Mouse (Mus musculus): ENCODE data around the gene Hoxb6. TPM values are rescaled to one million over a fixed set of nuclear protein-coding genes. Genes with fewer than 3 reads are reported as not detected.
A peak's percentile ranks its signal among the peaks of the same experiment; 100 is the strongest.

Hoxb6 gene
- total RNA-seq, 2 experiments from 2014 or later, result not detected

DNA sequence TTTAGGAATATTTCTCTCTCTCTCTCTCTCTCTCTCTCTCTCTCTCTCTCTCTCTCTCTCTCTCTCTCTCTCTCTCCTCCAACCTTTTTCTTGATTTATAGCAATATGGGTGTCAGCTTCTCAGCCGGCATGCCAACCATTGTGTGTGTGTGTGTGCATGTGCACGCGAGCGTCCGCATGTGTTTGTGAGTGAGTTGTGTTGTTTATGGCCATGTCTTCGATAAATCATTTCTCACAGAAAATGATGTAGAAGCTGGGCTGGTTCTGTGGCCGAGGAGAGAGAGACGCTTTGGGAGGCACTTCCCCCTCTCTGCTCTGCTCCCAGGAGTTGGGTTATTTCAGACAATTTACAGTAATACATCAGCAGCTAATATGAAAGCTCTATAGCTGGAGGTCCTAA is 36.3 kb downstream of the Hoxb6 start:
- ATAC-seq (replicated peaks; ENCODE audit: poor library complexity, severe bottlenecking), result no peak

DNA sequence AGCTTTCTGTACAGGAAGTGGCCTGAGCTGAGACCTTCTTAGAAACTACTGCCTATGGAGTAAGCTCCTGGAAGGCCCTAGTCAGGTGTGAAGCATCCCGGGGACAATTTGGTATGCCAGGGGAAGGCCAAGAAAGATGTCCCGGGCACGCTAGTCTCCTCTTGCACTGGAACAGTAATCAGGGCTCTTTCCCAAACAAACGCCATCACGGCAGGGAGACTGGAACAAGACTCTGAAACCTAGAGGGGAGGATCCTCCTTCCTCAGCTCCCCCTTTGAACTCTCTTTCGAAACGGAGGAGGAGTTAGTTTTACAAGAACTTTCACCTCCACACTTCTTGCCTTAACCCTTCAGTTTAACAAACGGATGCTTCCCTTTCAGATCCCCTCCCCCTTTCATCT is 39.8 kb downstream of the Hoxb6 start:
- ATAC-seq (replicated peaks; ENCODE audit: poor library complexity, severe bottlenecking), result 0 out of 2 replicates have a peak, but pooled peaks have one; percentile 7

DNA sequence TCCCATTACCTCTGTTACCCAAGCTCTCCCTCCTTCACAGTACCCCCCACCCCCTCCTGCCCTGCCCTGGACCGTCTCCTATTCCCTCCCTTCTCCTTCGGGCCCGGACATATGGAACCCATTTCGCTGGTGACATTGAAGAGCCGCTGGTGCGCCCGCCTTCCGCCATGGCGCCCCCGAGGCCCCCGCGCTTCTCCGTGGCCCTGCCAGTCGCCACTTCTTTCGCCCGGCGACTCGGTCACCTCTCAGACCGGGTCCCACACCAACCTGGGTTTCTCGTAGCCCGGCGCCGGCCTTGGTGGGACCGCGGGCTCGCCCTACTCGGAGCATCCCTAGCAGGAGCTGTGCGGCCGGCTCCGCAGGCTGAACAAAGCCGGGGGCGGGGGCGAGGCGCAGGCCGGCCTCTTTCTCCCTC is 40.3 kb downstream of the Hoxb6 start:
- ATAC-seq (replicated peaks; ENCODE audit: poor library complexity, severe bottlenecking), result no peak; the same call in 1 of the 2 replicates

DNA sequence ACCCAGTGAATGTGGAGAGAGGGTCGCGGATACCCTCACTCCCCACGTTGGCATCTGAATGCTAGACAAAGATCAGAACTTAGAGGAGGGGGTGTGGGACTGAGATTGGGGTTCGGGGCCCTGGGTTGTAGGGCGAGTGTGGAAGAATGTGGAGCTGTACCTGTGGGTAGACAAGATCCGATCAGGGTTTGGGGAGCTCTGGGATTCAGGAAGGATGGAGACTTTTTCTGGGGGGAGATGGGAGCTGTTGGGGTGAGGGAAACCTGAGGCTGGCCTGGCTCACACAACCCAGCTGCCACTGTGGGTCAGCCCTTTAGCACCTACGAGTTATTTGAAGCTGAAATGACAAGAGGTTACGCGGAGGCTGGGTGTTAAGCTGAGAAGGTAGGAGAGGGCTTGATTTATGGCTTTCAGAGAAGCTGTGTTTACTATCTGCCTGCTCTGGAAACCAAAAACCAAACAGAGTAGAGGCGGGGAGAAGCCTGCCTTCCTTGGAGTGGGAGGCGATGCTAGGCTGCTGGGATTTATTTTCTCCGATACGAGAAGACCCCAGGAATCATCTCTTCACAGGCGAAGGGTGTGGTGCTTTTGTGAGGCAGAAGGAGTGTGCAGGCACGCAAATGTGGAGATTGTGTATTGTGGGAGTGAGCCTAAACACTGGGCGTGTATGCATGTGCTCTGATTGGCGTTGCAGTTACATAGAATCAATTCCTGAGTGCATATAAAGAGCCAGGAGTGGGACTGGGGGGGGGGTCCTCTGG is 41.1 kb downstream of the Hoxb6 start:
- ATAC-seq (replicated peaks; ENCODE audit: poor library complexity, severe bottlenecking), result no peak

DNA sequence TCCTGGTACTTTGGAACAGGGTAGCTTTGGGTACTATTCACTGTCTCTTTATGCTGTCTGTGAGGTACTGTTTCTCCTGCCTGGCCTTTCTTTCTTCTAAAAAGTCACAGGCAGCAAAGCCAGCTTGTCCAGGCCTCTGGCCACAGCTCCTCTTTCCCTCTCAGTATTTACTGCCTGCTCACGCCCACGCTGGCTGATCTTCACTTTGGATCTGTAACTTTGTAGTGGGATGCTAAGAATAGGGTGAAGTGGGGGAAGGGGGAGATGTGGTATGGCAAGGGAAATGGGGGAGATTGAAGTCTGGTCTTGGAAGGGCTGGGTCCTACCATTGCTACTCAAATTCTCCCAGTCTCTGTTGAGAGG is 41.7 kb downstream of the Hoxb6 start:
- no peak for ATAC-seq (replicated peaks; ENCODE audit: poor library complexity, severe bottlenecking)

DNA sequence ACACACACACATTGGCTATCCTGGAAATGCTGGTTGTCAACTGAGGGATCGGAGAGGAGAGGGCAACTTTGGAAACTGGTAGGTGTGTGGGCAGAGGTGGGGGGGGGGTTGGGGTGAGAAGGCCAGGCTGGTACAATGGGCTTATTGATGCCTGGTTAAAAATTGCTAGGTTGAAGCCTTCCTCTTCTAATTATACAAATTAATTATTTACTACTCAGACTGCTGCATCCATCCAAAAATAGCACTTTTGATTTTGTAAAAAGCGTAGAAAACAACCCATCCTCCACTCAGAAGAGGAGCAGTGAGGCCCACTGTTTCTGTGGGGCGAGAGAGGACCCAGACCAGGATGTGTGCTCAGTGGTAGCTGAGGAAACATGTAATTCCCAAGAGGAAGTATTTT is 42.7 kb downstream of the Hoxb6 start:
- no peak for ATAC-seq (replicated peaks; ENCODE audit: poor library complexity, severe bottlenecking)

DNA sequence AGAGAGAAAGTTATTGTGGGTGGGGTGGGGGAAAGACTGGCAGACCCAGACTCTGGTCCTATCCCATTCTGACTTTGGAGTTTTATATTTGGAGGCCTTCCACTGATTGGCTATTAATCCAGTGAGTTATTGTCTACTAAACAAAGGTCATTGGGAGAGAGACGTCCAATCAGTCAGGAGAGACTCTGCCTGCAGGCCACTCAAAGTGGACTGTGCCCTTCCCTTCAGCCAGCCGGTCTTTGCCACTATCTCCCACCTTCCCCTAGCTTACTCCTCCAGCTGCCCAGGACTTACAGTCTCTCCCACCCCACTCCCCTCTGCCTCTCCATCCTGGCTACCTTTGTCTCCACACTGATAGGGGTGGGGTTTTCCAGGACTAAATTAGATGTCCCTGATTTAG is 44.3 kb downstream of the Hoxb6 start:
- ATAC-seq (replicated peaks; ENCODE audit: poor library complexity, severe bottlenecking), result no peak

DNA sequence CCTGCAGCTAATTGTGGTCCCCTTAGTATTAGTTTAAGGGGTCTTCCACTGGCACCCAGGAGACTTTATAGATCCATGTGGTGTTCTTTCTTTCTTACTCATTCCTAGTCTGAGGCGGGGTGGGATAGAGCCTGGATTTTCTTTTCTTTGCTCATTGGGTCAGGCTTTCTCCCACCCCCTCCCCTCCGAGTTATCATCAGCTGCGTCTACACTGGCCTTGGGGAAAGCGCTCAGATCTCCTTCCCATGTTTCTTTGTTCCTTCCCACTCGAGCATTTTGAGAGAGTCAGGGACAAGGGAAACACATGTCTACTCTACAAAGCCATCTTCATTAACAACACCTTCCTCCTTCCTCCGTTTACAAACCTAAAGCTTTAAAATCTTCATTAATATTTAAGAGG is 44.8 kb downstream of the Hoxb6 start:
- no peak for ATAC-seq (replicated peaks; ENCODE audit: poor library complexity, severe bottlenecking)

DNA sequence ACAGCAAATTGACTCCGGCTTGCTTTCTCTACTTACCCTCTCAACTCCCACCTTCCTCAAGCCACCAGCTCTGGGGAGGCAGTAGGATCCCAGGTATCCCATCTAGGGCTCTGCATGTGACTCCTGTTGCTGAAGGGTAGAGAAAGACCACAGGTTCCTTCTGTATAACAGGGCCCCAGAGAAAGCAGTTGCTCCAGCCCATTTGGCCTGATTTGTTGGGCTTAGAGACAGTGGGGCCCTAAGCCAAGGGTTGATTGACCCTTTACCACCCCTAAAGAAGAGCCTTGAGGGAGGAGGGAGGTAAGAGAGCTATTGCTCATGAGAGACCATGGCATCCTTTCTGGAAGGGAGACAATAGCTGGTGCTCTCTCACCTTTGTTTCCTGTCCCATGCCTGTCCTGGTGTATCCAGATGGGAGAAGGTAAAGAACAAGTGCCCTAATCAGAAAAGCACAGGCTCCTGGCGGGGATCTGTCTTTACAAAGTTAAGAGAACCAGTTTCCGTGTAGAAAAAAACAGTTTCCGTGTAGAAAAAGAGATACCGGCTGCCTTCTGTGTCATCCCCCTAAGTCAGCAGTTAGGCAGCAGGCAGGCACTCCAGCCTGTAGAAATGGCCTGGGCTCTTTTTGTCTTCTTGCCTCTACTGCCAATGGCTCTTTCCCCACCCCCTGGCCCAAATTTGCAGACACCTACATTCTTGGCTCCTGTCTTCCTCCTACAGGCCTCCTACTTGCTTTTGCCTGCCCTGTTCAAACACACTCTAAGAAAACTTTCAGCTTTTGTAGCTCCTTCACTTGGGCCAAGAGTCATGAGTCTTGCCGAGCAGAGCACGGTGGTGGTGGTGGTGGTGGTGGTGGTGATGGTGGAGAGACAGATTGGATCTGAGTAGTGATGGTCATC is 46.9 kb downstream of the Hoxb6 start:
- no peak for ATAC-seq (replicated peaks; ENCODE audit: poor library complexity, severe bottlenecking)

DNA sequence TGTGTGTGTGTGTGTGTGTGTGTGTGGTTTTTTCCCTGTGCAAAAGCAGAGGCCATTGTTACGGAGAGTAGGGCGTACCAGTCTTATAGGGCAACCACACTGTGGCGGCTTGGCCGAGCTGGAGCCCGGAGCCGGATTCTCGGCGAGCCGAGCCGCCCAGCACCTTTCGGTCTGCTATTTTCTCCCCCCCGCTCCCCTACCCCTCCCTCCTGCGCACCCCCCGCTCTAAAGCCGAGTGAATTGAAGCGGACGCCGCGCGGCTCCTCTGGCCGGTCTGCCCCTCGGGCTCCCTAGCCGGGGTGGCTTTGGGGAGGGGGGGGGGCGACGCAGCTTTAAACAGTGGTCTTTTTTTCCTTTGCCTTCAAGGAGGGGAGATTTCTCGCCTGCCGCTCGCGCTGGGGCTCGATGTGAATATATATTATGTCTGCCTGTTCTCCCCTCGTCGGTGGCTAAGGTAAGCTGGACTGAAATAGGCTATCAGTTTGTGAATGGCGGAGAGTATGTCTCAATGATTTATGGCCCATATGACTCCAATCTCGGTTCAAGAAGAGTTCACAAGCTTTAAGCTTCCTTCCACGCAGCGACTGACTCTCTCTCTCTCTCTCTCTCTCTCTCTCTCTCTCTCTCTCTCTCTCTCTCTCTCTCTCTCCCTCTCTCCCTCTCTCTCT is 48.6 kb downstream of the Hoxb6 start:
- ATAC-seq (replicated peaks; ENCODE audit: poor library complexity, severe bottlenecking), result no peak; the same call in 1 of the 2 replicates

DNA sequence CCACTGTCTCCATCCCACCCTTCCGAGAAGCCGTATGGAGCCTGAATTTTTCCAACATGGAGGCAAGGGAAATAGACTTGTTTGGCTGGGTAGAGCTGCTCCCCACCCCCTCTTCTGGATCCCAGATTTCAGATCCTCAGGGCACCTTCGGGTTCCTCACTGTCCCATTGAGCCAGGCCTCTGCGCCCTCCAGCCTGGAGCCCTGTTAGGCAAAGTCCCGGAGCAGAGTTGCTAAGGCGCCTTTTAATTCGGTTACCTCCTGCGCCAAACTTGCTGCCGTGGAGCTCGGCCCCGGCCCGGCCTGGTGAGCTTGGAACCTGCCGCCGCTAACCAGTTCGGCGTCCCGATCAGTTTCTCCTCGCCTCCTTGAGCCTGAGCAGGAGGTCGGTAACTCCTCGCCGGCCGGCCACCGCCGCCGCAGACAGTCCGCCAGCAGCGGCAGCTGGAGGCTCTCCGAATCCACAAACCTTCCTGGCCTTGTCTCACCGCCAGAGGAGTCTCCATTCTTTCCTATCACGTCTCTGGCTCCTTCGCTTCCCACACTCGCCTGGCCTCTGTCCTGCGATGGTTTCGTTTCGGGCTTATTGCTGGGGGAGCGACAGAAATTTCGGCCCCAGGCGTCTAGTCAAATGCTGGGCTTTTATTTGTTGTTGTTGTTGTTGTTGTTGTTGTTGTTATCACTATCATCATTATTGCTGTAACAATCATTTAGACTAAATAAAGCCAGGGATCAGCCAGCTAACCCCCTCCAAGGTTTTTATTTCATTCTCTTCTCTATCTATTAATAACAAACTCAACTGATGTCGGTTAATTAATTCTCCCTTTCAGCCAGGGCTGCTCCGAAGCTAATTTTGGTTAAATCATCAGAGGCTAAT is 49.7 kb downstream of the Hoxb6 start:
- no peak for ATAC-seq (replicated peaks; ENCODE audit: poor library complexity, severe bottlenecking)

DNA sequence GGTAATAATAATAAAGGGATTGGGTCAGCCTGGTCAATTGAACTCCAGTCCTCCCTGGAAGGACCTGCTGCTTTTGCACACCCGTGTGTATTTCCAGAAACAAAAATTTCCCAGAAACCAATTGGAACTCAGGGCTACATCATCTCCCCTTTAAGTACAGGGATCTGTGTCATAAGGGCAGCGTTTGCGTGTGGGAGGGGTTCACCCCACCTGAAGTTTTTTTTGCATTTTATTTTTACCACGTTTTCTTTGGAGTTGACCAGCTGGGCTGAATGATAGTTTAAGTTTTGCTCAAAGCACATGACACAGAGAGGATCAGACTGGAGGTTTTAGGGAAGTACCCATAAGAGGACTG is 50.3 kb downstream of the Hoxb6 start:
- no peak for ATAC-seq (replicated peaks; ENCODE audit: poor library complexity, severe bottlenecking)

DNA sequence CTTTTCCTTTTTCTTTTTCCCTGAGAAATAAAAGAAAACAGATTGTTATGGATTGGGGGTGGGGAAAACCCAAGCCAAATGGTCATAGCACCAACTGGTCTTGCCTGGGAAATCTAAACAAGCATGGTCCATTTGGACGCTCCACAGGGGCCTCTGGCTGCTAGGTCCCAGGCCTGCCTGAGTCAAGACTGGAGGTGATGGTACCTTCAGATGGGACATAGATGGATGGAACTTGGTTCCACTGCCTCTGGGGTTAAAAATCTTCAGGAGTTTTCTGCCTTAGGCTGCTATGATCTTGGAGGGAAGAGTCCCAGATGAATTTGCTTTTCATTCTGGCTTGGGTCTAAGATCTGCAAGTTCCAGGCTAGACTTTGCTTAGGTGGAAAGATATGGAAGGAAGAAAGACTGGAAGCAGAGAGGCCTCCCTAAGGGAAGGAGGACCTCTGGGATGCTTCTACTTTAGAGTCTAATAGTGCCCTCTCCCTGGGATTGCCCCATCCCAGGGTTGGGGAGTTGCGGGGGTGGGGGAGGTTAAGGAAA is 51.0 kb downstream of the Hoxb6 start:
- no peak for ATAC-seq (replicated peaks; ENCODE audit: poor library complexity, severe bottlenecking)

DNA sequence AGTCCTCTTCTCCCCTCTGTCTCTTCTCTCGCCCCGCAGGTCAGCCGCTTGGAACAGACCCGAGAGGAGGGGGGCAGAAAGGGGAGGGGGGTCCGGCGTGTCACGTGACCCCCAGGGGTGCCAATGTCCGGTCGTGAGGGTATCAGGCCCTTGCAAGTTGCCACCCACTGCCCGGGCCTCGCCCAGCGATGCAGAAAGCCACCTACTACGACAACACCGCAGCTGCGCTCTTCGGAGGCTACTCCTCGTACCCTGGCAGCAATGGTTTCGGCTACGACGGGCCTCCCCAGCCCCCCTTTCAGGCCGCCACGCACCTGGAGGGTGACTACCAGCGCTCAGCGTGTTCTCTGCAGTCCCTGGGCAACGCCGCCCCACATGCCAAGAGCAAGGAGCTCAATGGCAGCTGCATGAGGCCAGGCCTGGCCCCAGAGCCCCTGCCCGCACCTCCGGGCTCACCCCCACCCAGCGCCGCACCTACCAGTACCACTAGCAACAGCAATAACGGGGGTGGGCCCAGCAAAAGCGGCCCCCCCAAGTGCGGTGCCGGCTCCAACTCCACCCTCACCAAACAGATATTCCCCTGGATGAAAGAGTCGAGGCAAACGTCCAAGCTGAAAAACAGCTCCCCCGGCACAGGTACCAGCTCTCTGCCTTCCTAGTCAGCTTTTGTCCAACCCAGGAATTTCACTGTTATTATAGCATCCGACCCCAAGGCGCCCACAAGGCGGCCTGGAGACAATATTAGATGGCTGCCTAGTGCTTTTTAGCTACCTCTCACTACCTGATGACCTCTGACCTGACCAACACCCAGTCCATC is 52.0 kb downstream of the Hoxb6 start:
- ATAC-seq (replicated peaks; ENCODE audit: poor library complexity, severe bottlenecking), result no peak

DNA sequence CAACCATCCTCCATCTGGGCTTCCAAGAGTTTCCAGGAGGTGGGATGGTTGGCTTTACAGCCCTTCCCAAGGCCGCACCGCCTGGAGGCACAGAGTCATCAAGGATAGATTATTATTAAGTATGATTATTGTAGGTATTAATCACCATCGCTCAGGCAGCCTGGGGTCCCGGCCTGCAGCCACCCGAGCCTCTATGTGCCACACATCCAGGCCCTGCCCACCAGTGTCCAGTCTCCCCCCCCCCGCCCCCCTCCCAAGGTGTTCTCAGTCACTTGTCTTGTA is 52.5 kb downstream of the Hoxb6 start:
- ATAC-seq (replicated peaks; ENCODE audit: poor library complexity, severe bottlenecking), result no peak

DNA sequence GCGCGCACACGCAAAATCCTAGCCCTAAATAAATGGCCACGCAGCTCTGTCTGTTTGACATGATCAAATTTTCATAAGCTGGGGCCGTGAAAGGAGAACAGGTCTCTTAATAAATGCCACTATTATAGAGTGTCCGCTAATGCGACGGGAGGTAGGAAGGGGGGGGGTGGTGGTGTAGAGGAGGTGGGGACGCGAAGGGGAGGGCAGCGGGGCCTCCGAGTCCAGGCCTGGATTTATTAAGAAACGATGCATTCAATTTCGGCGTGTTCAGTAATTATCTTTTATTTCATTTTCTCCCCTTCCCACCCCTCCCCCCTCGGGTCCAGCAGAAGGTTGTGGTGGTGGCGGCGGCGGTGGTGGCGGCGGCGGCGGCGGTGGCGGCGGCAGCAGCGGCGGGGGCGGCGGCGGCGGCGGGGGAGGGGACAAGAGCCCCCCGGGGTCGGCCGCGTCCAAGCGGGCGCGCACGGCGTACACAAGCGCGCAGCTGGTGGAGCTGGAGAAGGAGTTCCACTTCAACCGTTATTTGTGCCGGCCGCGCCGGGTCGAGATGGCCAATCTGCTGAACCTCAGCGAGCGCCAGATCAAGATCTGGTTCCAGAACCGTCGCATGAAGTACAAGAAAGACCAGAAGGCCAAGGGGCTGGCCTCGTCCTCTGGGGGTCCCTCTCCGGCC is 53.1 kb downstream of the Hoxb6 start:
- ATAC-seq (replicated peaks; ENCODE audit: poor library complexity, severe bottlenecking), result no peak

DNA sequence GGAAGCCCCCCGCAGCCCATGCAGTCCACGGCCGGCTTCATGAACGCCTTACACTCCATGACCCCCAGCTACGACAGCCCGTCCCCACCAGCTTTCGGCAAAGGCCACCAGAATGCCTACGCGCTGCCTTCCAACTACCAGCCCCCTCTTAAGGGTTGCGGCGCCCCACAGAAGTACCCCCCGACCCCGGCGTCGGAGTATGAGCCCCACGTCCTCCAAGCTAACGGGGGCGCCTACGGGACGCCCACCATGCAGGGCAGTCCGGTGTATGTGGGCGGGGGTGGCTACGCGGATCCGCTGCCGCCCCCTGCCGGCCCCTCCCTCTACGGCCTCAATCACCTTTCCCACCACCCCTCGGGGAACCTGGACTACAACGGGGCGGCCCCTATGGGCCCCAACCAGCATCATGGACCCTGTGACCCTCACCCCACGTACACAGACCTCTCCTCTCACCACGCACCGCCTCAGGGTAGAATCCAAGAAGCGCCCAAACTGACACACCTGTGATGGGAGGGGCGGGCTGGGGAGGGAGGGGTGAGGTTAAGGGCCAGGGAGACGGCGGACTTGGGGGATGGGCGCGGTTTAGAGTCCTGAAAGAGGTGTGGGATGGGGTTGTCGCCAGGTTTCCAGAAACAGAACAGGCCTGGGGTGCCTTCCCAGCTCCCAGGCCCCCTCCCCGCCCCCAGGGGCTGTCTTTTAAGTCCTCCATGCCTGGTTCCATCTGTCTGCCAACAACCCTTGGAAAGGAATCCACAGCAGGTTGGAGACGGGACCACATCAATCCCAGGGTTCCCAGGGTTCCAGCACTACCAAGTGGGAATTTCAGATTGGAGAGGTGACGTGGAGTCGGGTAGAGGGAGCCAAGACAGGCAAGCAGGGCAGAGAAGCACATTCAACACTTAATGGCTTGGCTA is 53.9 kb downstream of the Hoxb6 start:
- ATAC-seq (replicated peaks; ENCODE audit: poor library complexity, severe bottlenecking), result no peak

Data from granulocyte monocyte progenitor cell, adult 5-6 weeks (primary cell).